Mouse (Mus musculus): ENCODE measurements at regions not wholly inside any gene's neighbourhood (a gene's known extent, or its start where the extent isn't known, plus 50 kb on each side); places are given as distances from the start of the nearest gene placed in this dataset.

DNA sequence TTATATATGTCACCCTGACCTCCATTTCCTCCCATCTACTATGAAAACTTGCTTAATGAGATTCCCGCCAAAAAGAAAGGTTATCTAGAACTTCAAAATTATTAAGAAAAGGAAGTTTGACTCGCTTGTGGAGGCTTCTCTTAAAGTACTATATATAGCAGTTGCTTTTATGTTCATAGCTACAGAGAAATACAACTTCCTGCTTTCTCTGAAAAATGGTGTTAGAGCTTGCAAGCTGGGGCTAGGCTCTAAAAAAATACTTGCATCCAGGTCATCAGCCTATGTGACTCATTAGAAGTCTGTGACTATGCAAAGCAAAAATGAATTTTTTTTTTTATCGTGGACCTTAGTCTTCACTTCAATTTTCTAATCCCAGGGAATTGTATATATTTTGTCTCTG lies 1035.7 kb downstream of the Gsdmc2 start:
- Histone ChIP-seq H3K36me3 (ENCODE audit: control insufficient read depth in 1 of 2, insufficient read depth in 2 of 2, low read length in 2 of 2) (peaks cover 0 to 12% of the 10 kb centered on the region in 2 experiments; a peak in 2 of 4 replicates), H3K4me1 (ENCODE audit: control insufficient read depth in 1 of 2, insufficient read depth in 2 of 2, low read length in 2 of 2) (peaks cover 4 to 8% of the 10 kb centered on the region in 2 experiments; a peak in 3 of 4 replicates), H3K27me3 (ENCODE audit: control insufficient read depth in 1 of 2, insufficient read depth in 2 of 2, low read length in 2 of 2) (no peaks in the 10 kb centered on the region), H3K9ac (ENCODE audit: control insufficient read depth, low read depth, low read length, poor library complexity, severe bottlenecking) (no peak overlapping the region), H3K9me3 (replicated peaks; ENCODE audit: insufficient read depth, low read length) (no peaks in the 10 kb centered on the region), H3K27ac (ENCODE audit: control insufficient read depth, low read depth, low read length) (peak overlapping the region; percentile 27; the same call in 1 of the 2 replicates), H3K4me3 (ENCODE audit: control insufficient read depth in 1 of 2, insufficient read depth in 1 of 2, low read depth in 2 of 2, low read length in 2 of 2) (no peak overlapping the region), H3K79me2 (ENCODE audit: control insufficient read depth, insufficient read depth, low read length, poor library complexity) (no peaks in the 10 kb centered on the region)
- peak; percentile 29; the same call in 1 of the 2 replicates for TF ChIP-seq ELF1 (IDR thresholded peaks at IDR 0.05; ENCODE audit: low read depth, low read length)
- TF ChIP-seq EP300 (IDR thresholded peaks at IDR 0.05; ENCODE audit: low read depth in 1 of 2, low read length in 2 of 2): 0 out of 4 replicates have a peak, but pooled peaks of 1 of the 2 experiments have one; percentile 44
- no peak for TF ChIP-seq BHLHE40 (IDR thresholded peaks at IDR 0.05; ENCODE audit: borderline replicate concordance, low read depth, low read length)
- peak; percentile 45 for DNase-seq (ENCODE audit: low read depth, low spot score)

GRCm38 (mm10) chr15:62808087-62808808 lies 1036.7 kb downstream of the Gsdmc2 start:
- TF ChIP-seq BHLHE40 (IDR thresholded peaks at IDR 0.05; ENCODE audit: borderline replicate concordance, low read depth, low read length) (no peak), RCOR1 (IDR thresholded peaks at IDR 0.05; ENCODE audit: low read depth, low read length) (peak; percentile 67), EP300 (IDR thresholded peaks at IDR 0.05; ENCODE audit: low read depth in 1 of 2, low read length in 2 of 2) (peak; percentile 68 to 70), GATA1 (IDR thresholded peaks at IDR 0.05; ENCODE audit: low read depth, low read length) (peak; percentile 83), TCF12 (IDR thresholded peaks at IDR 0.05; ENCODE audit: low read depth, low read length) (peak; percentile 69; the same call in 1 of the 2 replicates), ETS1 (IDR thresholded peaks at IDR 0.05; ENCODE audit: low read depth, low read length) (peak; percentile 55; the same call in 1 of the 2 replicates), ELF1 (IDR thresholded peaks at IDR 0.05; ENCODE audit: low read depth, low read length) (0 out of 2 replicates have a peak, but pooled peaks have one; percentile 20), SIN3A (IDR thresholded peaks at IDR 0.05; ENCODE audit: low read length) (0 out of 2 replicates have a peak, but pooled peaks have one; percentile 29), ZMIZ1 (IDR thresholded peaks at IDR 0.05; ENCODE audit: low read depth, low read length) (no peak), ZNF384 (IDR thresholded peaks at IDR 0.05; ENCODE audit: low read depth, low read length) (no peak)
- Histone ChIP-seq H3K9ac (ENCODE audit: control insufficient read depth, low read depth, low read length, poor library complexity, severe bottlenecking) (no peak overlapping the region), H3K36me3 (ENCODE audit: control insufficient read depth in 1 of 2, insufficient read depth in 2 of 2, low read length in 2 of 2) (peaks cover 0 to 12% of the 10 kb centered on the region in 2 experiments; a peak in 2 of 4 replicates), H3K27me3 (ENCODE audit: control insufficient read depth in 1 of 2, insufficient read depth in 2 of 2, low read length in 2 of 2) (no peaks in the 10 kb centered on the region), H3K79me2 (ENCODE audit: control insufficient read depth, insufficient read depth, low read length, poor library complexity) (no peaks in the 10 kb centered on the region), H3K4me3 (ENCODE audit: control insufficient read depth in 1 of 2, insufficient read depth in 1 of 2, low read depth in 2 of 2, low read length in 2 of 2) (no peak overlapping the region), H3K27ac (ENCODE audit: control insufficient read depth, low read depth, low read length) (peak overlapping the region; percentile 36; the same call in 1 of the 2 replicates), H3K4me1 (ENCODE audit: control insufficient read depth in 1 of 2, insufficient read depth in 2 of 2, low read length in 2 of 2) (peaks cover 4 to 8% of the 10 kb centered on the region in 2 experiments; a peak in 3 of 4 replicates), H3K9me3 (replicated peaks; ENCODE audit: insufficient read depth, low read length) (no peaks in the 10 kb centered on the region)
- peak; percentile 48 for DNase-seq (ENCODE audit: low read depth, low spot score)

DNA sequence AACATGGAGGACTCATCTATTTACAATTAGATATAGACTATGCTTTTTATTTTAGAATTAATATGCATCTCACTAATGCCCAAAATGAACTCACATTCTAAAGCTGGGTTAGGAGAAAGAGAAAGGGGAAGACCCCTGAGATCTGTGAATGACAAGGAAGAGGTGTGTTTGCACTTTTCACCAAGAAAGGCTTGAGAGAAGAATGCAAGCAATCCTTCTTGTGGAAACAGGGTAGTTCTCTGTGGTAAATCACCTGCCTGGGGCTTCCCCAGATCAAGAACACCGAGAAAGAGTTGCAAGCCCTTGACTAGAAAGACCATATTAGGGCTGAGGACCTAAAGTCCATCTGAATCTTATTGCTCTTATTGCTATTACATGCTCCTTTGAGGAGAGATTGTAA lies 1037.6 kb downstream of the Gsdmc2 start:
- no peaks in the 10 kb centered on the region for H3K27me3 ChIP-seq (ENCODE audit: control insufficient read depth in 1 of 2, insufficient read depth in 2 of 2, low read length in 2 of 2)

More for the DNA sequence above, 1037.6 kb downstream of the Gsdmc2 start:
- H3K79me2 ChIP-seq (ENCODE audit: control insufficient read depth, insufficient read depth, low read length, poor library complexity): no peaks in the 10 kb centered on the region
- H3K4me3 ChIP-seq (ENCODE audit: control insufficient read depth in 1 of 2, insufficient read depth in 1 of 2, low read depth in 2 of 2, low read length in 2 of 2): no peak overlapping the region
- peaks cover 0 to 12% of the 10 kb centered on the region in 2 experiments; a peak in 2 of 4 replicates for H3K36me3 ChIP-seq (ENCODE audit: control insufficient read depth in 1 of 2, insufficient read depth in 2 of 2, low read length in 2 of 2)
- H3K27ac ChIP-seq (ENCODE audit: control insufficient read depth, low read depth, low read length): no peak overlapping the region
- H3K9me3 ChIP-seq (replicated peaks; ENCODE audit: insufficient read depth, low read length): no peaks in the 10 kb centered on the region
- no peak overlapping the region for H3K9ac ChIP-seq (ENCODE audit: control insufficient read depth, low read depth, low read length, poor library complexity, severe bottlenecking)
- peaks cover 4 to 8% of the 10 kb centered on the region in 2 experiments; a peak in 3 of 4 replicates for H3K4me1 ChIP-seq (ENCODE audit: control insufficient read depth in 1 of 2, insufficient read depth in 2 of 2, low read length in 2 of 2)
- DNase-seq (ENCODE audit: low read depth, low spot score): no peak
- no peak for TF ChIP-seq MAX (IDR thresholded peaks at IDR 0.05; ENCODE audit: low read length)
- TF ChIP-seq CHD2 (IDR thresholded peaks at IDR 0.05; ENCODE audit: low read length): no peak
- no peak for TF ChIP-seq ZNF384 (IDR thresholded peaks at IDR 0.05; ENCODE audit: low read depth, low read length)
- TF ChIP-seq ELF1 (IDR thresholded peaks at IDR 0.05; ENCODE audit: low read depth, low read length): no peak
